Mouse (Mus musculus) kidney, adult 2 months (tissue): ENCODE measurements around the gene Gm11032. TPM values are rescaled to one million over a fixed set of nuclear protein-coding genes. Genes with fewer than 3 reads are reported as not detected.

ENCODE experiments used
- DNase-seq: peaks from one replicate; pipeline ENCODE4 v3.0.0; 2021
- H3K27ac ChIP-seq: fragments of 200-500 bp; 2 replicates; pipeline ENCODE4 v1.5.1; 2012; ENCODE audit warnings: low read depth, low read length, control low read depth, inconsistent platforms; ENCODE audit not compliant: insufficient read depth
- H3K27me3 ChIP-seq: fragments of 200-500 bp; replicated peaks from 2 replicates; pipeline ENCODE4 v1.6.1; 2012; ENCODE audit warnings: mild to moderate bottlenecking, moderate library complexity, low read length, inconsistent platforms; ENCODE audit not compliant: control insufficient read depth, insufficient read depth
- H3K36me3 ChIP-seq: fragments of 200-500 bp; 2 replicates; pipeline ENCODE4 v1.6.1; 2012; ENCODE audit warnings: mild to moderate bottlenecking, moderate library complexity, low read length, inconsistent platforms; ENCODE audit not compliant: control insufficient read depth, insufficient read depth
- H3K4me1 ChIP-seq: fragments of 200-500 bp; 2 replicates; pipeline ENCODE4 v1.6.1; 2011; ENCODE audit warnings: low read length; ENCODE audit not compliant: control insufficient read depth, insufficient read depth
- H3K4me3 ChIP-seq: fragments of 200-500 bp; 2 replicates; pipeline ENCODE4 v1.5.1; 2011; ENCODE audit warnings: mild to moderate bottlenecking, low read depth, low read length, control low read depth; ENCODE audit not compliant: insufficient read depth
- CTCF ChIP-seq: fragments of 200-500 bp; conservative IDR thresholded peaks from 2 replicates; pipeline ENCODE4 v1.5.1; 2011; ENCODE audit warnings: low read depth, mild to moderate bottlenecking, control low read depth, low read length, moderate library complexity, mixed read lengths; ENCODE audit not compliant: insufficient read depth, insufficient read length
- POLR2A ChIP-seq: fragments of 200-500 bp; IDR thresholded peaks from one replicate; pipeline ENCODE4 v1.6.1; 2011; ENCODE audit warnings: low read depth, low read length, control low read depth
- WGBS: fragments of 180-500 bp; shearing (Covaris S2); methylation state at CpG from one replicate; pipeline ENCODE4 v1.1.7; 2018; 5-methylcytosine and 5-hydroxymethylcytosine counted together
- polyA plus RNA-seq: library from polyadenylated mRNA; depleted of rRNA; stranded (reverse); fragments of >200 nt; gene quantifications from 2 replicates; pipeline ENCODE4 v1.2.3, GENCODE M21; 2012; rRNA removed

The Gm11032 gene
- polyA plus RNA-seq, 1 experiment: not detected

DNA sequence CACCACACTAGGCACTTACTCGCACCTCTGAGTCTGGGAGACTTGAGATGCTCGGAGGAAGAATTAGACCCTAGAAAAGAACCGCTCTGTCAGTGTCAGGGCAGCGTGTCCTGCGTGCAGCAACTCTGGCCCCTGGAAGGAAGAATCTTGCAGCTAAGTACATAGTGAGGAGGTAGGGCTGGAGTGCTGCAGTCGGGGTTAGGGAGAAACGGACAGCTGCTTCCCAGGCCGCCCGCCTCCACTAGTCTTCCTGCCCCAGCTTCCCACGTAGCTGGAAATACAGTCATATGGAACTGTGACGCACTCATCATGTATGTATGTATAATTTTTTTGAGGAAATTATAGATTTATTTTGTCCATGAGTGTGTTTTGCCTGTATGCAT, 42.6 kb downstream of the Gm11032 start:
- DNase-seq: no peak
- 91% methylated on average over 11 of the region's 11 CpGs for WGBS
- H3K27ac ChIP-seq: no peak overlapping the region
- no peak for TF ChIP-seq POLR2A
- TF ChIP-seq CTCF: no peak
- H3K36me3 ChIP-seq: no peaks in the 10 kb centered on the region; the same call in none of the 2 replicates
- no peaks in the 10 kb centered on the region for H3K4me1 ChIP-seq
- H3K4me3 ChIP-seq: no peak overlapping the region
- H3K27me3 ChIP-seq: no peaks in the 10 kb centered on the region

Other genes starting within 250 kb of the Gm11032 start
- gene Hormad2, start 179.0 kb upstream of the Gm11032 start, polyA plus RNA-seq: not detected in 2 replicates
- 30.4 and 31.8 TPM in 2 replicates for gene Mtmr3, start 25.2 kb upstream of the Gm11032 start, polyA plus RNA-seq
- gene Ascc2, start 17.7 kb downstream of the Gm11032 start, polyA plus RNA-seq: 17.7 and 18.0 TPM in 2 replicates
- 2,120 and 2,704 TPM in 2 replicates for gene Uqcr10, start 84.3 kb downstream of the Gm11032 start, polyA plus RNA-seq
- 62.6 and 65.1 TPM in 2 replicates for gene Zmat5, start 84.6 kb downstream of the Gm11032 start, polyA plus RNA-seq
- gene Cabp7, start 126.7 kb downstream of the Gm11032 start, polyA plus RNA-seq: not detected in 2 replicates
- 54.0 and 54.4 TPM in 2 replicates for gene Nf2, start 229.5 kb downstream of the Gm11032 start, polyA plus RNA-seq